Mouse (Mus musculus): ENCODE data around the gene Gp1bb. TPM values are rescaled to one million over a fixed set of nuclear protein-coding genes. Genes with fewer than 3 reads are reported as not detected.

Gp1bb gene
- 6.0 and 7.4 TPM in 2 replicates for polyA plus RNA-seq (2016; fragmentation: Nextera tagmentation; extraction: Ambion mirVana)

DNA sequence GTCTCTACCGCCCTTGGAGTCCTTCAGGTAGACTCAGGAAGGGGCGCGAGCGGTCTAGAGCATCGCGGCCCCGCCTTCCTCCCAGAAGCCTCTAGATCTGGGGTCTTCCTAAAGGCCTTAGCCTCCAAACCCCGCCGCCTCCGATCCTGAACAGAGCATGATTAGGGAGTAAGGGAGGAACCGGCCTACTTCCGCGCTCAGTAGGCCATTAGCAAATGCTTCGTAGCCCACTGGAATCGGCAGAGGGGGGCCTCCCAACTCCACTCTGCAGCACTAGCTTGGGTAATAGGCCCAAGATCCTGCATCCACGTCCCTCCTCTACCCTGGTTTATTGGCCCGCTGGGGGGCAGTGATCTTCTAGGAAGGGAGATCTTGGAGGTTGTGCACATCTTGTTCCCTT, at the start of gene Gp1bb:
TSS of gene Gp1bb (minus strand) at position 385 of the 400 bp plus-strand sequence.
- H3K36me3 ChIP-seq, result peaks cover 11% of the 10 kb centered on the region
- 4% methylated on average over 17 of the region's 17 CpGs for WGBS
- H3K4me3 ChIP-seq, result peak within 1 kb of the TSS; percentile 67
- no peaks in the 10 kb centered on the region for H3K9me3 ChIP-seq
- H3K27ac ChIP-seq, result peak within 1 kb of the TSS; percentile 54; the same call in 1 of the 2 replicates
- peaks cover 49% of the 10 kb centered on the region for H3K4me1 ChIP-seq
- peaks cover 98% of the 10 kb centered on the region for H3K27me3 ChIP-seq (ENCODE audit: insufficient read depth, poor library complexity, severe bottlenecking)
- no peak for DNase-seq (ENCODE audit: low spot score)

DNA sequence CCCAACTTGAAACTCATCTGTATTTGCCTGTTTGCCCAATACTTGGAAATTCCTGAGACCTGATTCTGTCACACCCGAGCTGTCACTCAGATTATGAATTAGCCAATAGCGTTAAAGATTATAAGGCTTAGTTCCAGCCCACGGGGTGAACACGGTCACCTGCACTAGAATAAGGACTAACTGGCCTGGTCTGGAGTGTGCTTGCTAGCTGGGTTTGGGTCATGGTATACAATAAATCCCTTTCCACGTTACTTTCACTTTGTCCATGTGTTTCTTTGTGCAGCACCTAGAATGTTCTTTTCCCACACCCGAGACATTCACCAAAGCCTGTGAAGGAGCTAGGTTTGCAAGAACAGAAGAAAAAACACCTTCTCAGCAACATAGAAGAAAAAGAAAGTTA, 47.7 kb upstream of the Gp1bb start:
- Histone ChIP-seq H3K4me1 (no peaks in the 10 kb centered on the region), H3K36me3 (no peaks in the 10 kb centered on the region), H3K4me3 (no peak overlapping the region), H3K9me3 (no peaks in the 10 kb centered on the region), H3K27ac (no peak overlapping the region), H3K27me3 (ENCODE audit: insufficient read depth, poor library complexity, severe bottlenecking) (0 out of 2 replicates have a peak, but pooled peaks cover 7% of the 10 kb centered on the region)
- DNase-seq (ENCODE audit: low spot score), result peak; percentile 55
- 71% methylated on average over 6 of the region's 6 CpGs for WGBS

DNA sequence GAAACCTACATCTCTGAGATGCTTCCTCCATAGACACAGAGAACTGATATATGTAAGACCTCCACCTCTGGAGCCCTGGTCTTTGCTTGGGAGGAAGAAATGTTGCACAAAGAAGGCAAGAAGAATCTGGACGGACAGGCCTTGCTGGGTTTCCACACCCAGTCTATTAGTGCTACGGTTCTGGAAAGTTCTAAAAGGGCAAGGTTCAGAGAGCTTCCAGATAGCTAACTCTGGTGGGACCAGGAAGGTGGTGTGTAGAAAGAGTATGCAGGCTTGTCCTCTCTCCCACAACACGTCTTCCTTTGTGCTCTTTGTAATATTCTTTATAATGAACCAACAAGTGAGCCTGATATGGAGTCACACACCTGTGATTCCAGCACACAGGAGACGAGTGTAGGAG, 36.4 kb upstream of the Gp1bb start:
- no peaks in the 10 kb centered on the region for H3K4me1 ChIP-seq
- no peaks in the 10 kb centered on the region for H3K27me3 ChIP-seq (ENCODE audit: insufficient read depth, poor library complexity, severe bottlenecking)
- no peak overlapping the region for H3K4me3 ChIP-seq
- DNase-seq (ENCODE audit: low spot score), result no peak
- 66% methylated on average over 4 of the region's 4 CpGs for WGBS
- H3K9me3 ChIP-seq, result no peaks in the 10 kb centered on the region
- H3K27ac ChIP-seq, result no peak overlapping the region
- H3K36me3 ChIP-seq, result no peaks in the 10 kb centered on the region

DNA sequence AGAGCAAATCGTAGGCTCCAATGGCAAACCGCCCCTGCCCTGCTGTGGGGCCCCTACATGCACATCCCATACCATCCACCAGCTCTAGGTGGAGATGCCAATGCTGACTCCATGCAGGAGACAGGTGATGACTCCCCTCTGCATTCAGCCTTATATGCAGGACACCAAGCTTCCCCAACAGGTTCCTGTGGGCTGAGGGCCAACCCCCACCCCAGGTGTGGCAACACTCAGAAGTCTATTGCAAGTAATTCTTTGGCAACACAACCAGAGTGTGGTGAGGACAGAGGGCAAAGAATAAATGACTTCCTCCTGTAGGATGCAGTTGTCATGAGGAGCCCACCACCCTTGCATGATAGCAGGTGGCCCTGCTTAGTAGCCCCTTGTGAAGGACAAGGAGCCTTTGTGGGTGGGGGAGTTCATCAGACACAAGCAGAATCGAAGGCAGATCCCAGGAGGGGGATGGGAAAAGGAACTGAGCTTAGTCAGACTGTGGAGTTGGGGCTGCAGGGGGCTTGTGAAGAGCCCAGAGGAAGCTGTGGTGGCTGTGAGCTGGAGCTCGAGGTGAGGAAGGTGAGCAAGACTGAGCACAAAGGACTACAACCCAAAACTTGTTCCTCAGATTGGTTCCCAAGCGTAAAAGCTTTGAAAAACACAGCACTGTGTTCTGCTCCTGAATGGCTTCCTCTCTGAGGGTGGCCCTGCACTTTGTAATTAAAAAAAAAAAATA, 33.3 kb upstream of the Gp1bb start:
- H3K36me3 ChIP-seq, result no peaks in the 10 kb centered on the region
- no peaks in the 10 kb centered on the region for H3K27me3 ChIP-seq (ENCODE audit: insufficient read depth, poor library complexity, severe bottlenecking)
- H3K4me3 ChIP-seq, result no peak overlapping the region
- no peaks in the 10 kb centered on the region for H3K9me3 ChIP-seq
- WGBS, result 59% methylated on average over 5 of the region's 5 CpGs
- H3K4me1 ChIP-seq, result no peaks in the 10 kb centered on the region
- H3K27ac ChIP-seq, result no peak overlapping the region
- DNase-seq (ENCODE audit: low spot score), result peak; percentile 63

DNA sequence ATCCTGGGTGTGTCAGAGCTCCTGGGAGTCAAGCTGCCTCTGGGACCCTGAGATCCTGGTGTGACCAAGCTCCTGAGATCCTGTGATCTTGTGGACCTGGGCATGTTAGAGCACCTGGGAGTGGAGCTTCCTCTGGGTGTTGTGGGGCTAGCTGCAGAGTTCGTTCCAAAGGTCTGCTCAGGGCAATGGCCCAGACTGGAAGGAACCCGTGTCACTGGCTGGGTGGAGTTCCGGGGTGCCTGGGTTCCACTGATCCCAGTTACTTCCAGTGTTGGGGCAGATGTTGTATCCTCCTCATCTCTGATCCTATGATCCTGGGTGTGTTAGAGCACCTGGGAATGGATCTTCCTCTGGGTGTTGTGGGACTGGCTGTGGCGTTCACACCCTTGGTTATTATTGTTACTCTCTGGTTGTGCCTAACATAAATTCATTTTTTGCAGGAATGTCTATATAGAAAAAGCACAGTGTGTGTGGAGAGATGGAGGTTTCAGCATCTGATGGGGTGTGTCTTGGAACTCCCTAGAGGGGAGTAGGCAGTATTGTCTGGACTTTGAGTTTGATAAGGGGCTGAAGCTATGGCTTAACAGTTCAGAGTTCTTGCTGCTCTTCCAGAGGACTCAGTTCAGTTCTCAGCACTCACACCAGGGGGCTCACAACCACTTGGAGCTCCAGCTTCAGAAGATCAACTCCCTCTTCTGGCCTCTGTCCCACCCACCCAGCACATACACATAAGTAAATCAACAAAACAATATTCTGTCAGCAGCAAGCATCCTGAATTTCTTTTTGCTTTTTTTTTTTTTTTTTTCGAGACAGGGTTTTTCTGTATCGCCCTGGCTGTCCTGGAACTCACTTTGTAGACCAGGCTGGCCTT, 31.3 kb upstream of the Gp1bb start:
- Histone ChIP-seq H3K27ac (no peak overlapping the region), H3K4me3 (no peak overlapping the region), H3K27me3 (ENCODE audit: insufficient read depth, poor library complexity, severe bottlenecking) (no peaks in the 10 kb centered on the region), H3K4me1 (no peaks in the 10 kb centered on the region), H3K36me3 (no peaks in the 10 kb centered on the region), H3K9me3 (no peaks in the 10 kb centered on the region; the same call in 1 of the 2 replicates)
- WGBS, result 84% methylated on average over 6 of the region's 6 CpGs
- DNase-seq (ENCODE audit: low spot score), result peak; percentile 52

DNA sequence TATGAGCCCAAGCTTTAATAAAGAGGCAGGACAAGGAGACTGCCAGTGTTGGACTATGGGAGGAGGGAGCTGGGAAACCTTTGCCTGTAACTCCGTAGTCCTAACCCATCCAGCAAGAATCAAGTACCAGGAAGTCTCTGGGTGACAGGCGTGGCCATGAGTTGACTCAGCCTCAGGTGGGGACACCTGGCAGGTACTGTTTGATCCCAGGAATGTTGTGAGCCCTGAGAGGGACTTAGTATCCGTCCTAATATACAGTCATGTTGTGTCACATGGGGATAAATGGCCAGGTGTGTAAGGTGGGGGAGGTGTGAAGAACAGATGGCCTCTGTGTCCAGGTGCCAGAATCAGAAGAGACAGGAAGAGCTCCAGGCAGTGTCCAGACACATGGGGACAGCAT, 26.9 kb upstream of the Gp1bb start:
- WGBS, result 63% methylated on average over 3 of the region's 3 CpGs
- Histone ChIP-seq H3K4me1 (no peaks in the 10 kb centered on the region), H3K27ac (no peak overlapping the region), H3K9me3 (no peaks in the 10 kb centered on the region; the same call in 1 of the 2 replicates), H3K4me3 (no peak overlapping the region), H3K36me3 (no peaks in the 10 kb centered on the region), H3K27me3 (ENCODE audit: insufficient read depth, poor library complexity, severe bottlenecking) (no peaks in the 10 kb centered on the region)
- DNase-seq (ENCODE audit: low spot score), result no peak

DNA sequence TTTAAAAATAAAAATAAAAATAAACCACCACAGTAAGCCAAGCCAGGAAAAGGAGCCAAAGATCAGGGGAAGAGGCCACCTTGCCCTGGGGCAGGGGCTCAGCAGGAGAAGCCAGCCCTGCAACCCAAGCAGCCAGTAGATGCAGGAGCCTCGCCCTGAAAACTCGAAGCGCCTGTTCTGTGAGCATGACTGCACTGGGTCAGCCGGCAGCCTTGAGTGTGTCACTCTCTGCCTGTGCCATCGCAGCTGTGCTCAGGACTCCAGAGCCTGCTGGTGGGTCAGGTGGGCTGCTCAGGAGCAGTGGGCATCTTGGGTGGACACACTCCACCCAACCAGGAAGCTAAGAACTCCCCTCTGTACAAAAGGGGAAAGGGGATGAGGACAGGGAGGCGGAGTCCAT, 23.1 kb upstream of the Gp1bb start:
- H3K4me3 ChIP-seq, result no peak overlapping the region
- H3K4me1 ChIP-seq, result no peaks in the 10 kb centered on the region
- 66% methylated on average over 6 of the region's 6 CpGs for WGBS
- no peaks in the 10 kb centered on the region; the same call in 1 of the 2 replicates for H3K9me3 ChIP-seq
- peak; percentile 69 for DNase-seq (ENCODE audit: low spot score)
- no peaks in the 10 kb centered on the region for H3K27me3 ChIP-seq (ENCODE audit: insufficient read depth, poor library complexity, severe bottlenecking)
- no peaks in the 10 kb centered on the region for H3K36me3 ChIP-seq
- H3K27ac ChIP-seq, result no peak overlapping the region

DNA sequence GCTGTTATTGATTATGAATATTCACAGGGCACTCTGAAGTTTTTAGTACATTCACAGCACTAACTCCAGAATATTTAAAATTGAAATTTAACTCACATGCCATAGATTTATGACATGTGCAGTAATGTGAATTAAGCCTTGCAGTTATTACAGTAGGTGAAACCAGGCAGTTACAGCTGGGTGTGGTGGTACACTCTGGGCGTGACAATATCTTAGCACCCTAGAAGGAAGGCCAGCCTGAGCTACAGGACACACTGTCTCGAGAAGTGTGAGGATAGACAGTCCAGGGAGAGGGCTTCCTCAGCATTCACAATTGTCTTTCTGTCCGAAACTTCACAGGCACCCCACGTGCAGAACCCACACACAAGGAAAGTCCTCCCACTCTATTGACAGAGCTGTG, 22.3 kb upstream of the Gp1bb start:
- WGBS, result 74% methylated on average over 4 of the region's 4 CpGs
- no peaks in the 10 kb centered on the region; the same call in 1 of the 2 replicates for H3K9me3 ChIP-seq
- H3K27ac ChIP-seq, result no peak overlapping the region
- peak; percentile 35 for DNase-seq (ENCODE audit: low spot score)
- H3K4me3 ChIP-seq, result no peak overlapping the region
- no peaks in the 10 kb centered on the region for H3K27me3 ChIP-seq (ENCODE audit: insufficient read depth, poor library complexity, severe bottlenecking)
- no peaks in the 10 kb centered on the region for H3K36me3 ChIP-seq
- H3K4me1 ChIP-seq, result no peaks in the 10 kb centered on the region

DNA sequence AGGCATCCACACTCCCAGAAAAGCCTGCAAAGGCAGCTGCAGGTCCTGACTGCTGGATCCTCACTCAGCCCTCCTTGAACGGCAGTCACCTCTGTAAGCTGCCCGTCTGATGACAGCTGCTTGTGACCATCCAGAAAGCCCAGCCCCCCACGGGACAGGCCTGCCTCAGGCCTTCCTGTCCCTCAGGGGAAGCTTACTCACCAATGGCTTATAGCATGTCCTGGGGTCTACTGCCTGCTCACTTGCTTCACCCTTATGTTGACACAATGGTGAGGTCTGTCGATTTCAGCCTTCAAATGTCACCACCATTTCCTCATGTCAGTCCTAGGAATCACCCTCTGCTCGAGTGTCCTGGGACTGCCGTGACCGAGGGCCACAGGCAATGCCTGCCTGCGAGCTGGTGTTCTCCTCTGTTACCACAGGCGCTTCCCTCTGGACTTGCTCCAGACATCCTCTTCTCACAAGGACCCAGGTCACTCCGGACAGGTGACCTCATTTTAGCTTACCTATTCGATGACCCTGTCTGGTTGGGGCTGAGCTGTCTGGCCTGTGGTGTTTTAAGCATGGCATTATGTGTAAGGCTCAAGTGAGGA, 21.3 kb upstream of the Gp1bb start:
- WGBS, result 64% methylated on average over 11 of the region's 11 CpGs
- peak; percentile 74 for DNase-seq (ENCODE audit: low spot score)

DNA sequence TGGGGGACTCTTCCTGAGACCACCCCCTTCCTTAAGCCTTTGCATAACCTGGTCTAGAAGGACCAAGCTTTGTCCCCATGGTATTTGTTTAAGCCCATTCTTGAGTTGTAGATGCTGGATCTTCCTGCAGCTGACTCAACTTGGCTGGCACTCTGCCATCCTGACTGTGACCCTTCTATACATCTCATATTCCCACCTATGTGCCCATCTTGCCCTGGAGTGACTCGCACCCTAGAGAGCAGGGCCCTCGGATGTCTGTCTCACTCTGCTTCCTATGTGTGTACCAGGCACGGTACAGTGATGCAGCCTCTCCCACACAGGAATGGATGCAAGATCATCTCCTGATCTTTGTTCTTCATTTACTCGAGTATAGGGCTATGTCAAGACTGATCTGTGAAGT, 20.7 kb upstream of the Gp1bb start:
- 72% methylated on average over 4 of the region's 4 CpGs for WGBS
- Histone ChIP-seq H3K9me3 (no peaks in the 10 kb centered on the region), H3K36me3 (no peaks in the 10 kb centered on the region), H3K27ac (no peak overlapping the region), H3K27me3 (ENCODE audit: insufficient read depth, poor library complexity, severe bottlenecking) (no peaks in the 10 kb centered on the region), H3K4me1 (no peaks in the 10 kb centered on the region), H3K4me3 (no peak overlapping the region)
- peak; percentile 71 for DNase-seq (ENCODE audit: low spot score)

More for the DNA sequence above, 21.3 kb upstream of the Gp1bb start:
- Histone ChIP-seq H3K27me3 (ENCODE audit: insufficient read depth, poor library complexity, severe bottlenecking) (no peaks in the 10 kb centered on the region), H3K36me3 (no peaks in the 10 kb centered on the region), H3K9me3 (no peaks in the 10 kb centered on the region), H3K4me3 (no peak overlapping the region), H3K27ac (no peak overlapping the region), H3K4me1 (no peaks in the 10 kb centered on the region)

DNA sequence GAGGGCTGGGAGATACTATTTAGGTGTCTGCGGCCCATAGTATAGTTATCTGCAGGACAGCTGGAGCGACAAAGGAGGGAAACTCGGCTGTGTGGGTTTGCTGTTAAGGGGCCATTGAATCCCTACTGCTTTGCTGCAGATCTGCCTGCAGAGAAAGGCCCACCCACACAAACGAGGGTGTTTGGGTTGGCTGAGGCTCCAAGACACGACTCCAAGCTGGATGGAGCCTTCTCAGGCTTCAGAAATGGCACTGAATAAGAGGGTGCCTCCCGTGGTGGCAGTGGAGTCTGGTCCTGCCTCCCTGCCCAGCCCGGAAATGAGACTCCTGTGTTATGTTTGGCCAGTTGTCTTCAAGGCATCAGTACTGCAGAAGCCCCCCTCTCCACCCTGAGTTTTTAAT, 20.1 kb upstream of the Gp1bb start:
- H3K27ac ChIP-seq, result no peak overlapping the region
- H3K36me3 ChIP-seq, result no peaks in the 10 kb centered on the region
- no peak for DNase-seq (ENCODE audit: low spot score)
- H3K4me1 ChIP-seq, result no peaks in the 10 kb centered on the region
- H3K27me3 ChIP-seq (ENCODE audit: insufficient read depth, poor library complexity, severe bottlenecking), result no peaks in the 10 kb centered on the region
- H3K4me3 ChIP-seq, result no peak overlapping the region
- 42% methylated on average over 7 of the region's 7 CpGs for WGBS
- H3K9me3 ChIP-seq, result no peaks in the 10 kb centered on the region

DNA sequence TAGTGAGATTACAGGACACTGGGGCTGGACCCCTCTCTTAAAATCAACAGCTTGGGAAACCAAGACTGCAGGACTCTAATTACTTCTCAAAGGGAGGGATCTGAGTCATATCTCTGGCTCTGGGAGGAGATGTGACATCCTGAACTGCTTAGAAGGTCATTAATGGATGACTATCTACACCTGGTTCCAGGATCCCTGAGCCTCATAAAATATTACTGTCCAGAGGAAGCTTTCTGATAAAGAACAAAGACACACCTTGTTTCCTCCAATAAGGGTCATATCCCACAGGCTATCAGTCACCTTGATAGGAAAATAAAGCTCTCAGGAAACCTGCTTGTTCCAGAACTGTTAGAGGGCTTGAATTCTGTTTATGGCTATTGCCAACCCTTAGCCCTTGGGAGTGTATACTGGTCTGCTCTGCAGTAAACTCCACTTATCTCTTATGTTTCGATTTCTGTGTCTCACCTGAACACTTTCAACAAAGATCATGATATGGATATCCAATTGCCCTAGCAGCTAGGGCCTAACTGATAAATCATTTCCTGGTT, 17.3 kb upstream of the Gp1bb start:
- H3K27ac ChIP-seq, result no peak overlapping the region

More for the DNA sequence above, 17.3 kb upstream of the Gp1bb start:
- Histone ChIP-seq H3K4me3 (no peak overlapping the region), H3K9me3 (no peaks in the 10 kb centered on the region), H3K36me3 (no peaks in the 10 kb centered on the region), H3K27me3 (ENCODE audit: insufficient read depth, poor library complexity, severe bottlenecking) (peaks cover 9% of the 10 kb centered on the region; the same call in 1 of the 2 replicates), H3K4me1 (no peaks in the 10 kb centered on the region)
- 76% methylated on average over 1 of the region's 1 CpGs for WGBS
- DNase-seq (ENCODE audit: low spot score), result no peak
